Mouse (Mus musculus) G1E (cell line): ENCODE results near the gene Glrx2.

Experiments used
- CTCF ChIP-seq: IDR thresholded peaks from 2 replicates; pipeline ENCODE4 v1.5.1; 2012; ENCODE audit warnings: low read depth, low read length, inconsistent platforms, mixed read lengths
- GATA1 ChIP-seq: IDR thresholded peaks from 2 replicates; pipeline ENCODE4 v1.6.1; 2012; ENCODE audit warnings: borderline replicate concordance, low read length, inconsistent platforms, mixed read lengths
- POLR2AphosphoS5 ChIP-seq: IDR thresholded peaks from 2 replicates; pipeline ENCODE4 v1.6.1; 2012; ENCODE audit warnings: low read depth, low read length, inconsistent platforms; ENCODE audit not compliant: insufficient replicate concordance

GRCm38 (mm10) chr1:143788584-143789227 is 72.6 kb downstream of the Glrx2 start:
- peak; percentile 98 for TF ChIP-seq CTCF
- no peak for TF ChIP-seq GATA1
- no peak for TF ChIP-seq POLR2AphosphoS5
